Mouse (Mus musculus) lung, embryonic 14.5 days (tissue): Measurements from ENCODE around the gene Gm5726. TPM values are rescaled to one million over a fixed set of nuclear protein-coding genes. Genes with fewer than 3 reads are reported as not detected.
"Not testable (repeated sequence)": the region's sequence is repeated elsewhere in the genome, so short reads cannot be mapped to it uniquely, and the experiment has no call there.

Experiments used
- ATAC-seq: fragments of 200-750 bp; cut with Nextera tagmentation; 2 replicates; pipeline ENCODE4 v1.8.0; 2017; ENCODE audit warnings: mild to moderate bottlenecking, moderate TSS enrichment, moderate library complexity; ENCODE audit not compliant: insufficient read depth
- DNase-seq: peaks from one replicate; pipeline ENCODE4 v3.0.0-alpha.2; 2015
- H3K27ac ChIP-seq: fragments of 300-500 bp; sonication (generic); 2 replicates; pipeline ENCODE4 v1.5.1; 2014; ENCODE audit warnings: low read depth, mild to moderate bottlenecking, moderate library complexity
- H3K27me3 ChIP-seq: fragments of 300-500 bp; sonication (generic); 2 replicates; pipeline ENCODE4 v1.6.1; 2014; ENCODE audit warnings: low read length, control low read depth; ENCODE audit not compliant: insufficient read depth
- H3K36me3 ChIP-seq: fragments of 300-500 bp; sonication (generic); 2 replicates; pipeline ENCODE4 v1.6.1; 2014; ENCODE audit warnings: control low read depth; ENCODE audit not compliant: insufficient read depth
- H3K4me1 ChIP-seq: fragments of 300-500 bp; sonication (generic); 2 replicates; pipeline ENCODE4 v1.6.1; 2014; ENCODE audit warnings: antibody characterized with exemption, control low read depth; ENCODE audit not compliant: insufficient read depth
- H3K4me2 ChIP-seq: fragments of 300-500 bp; sonication (generic); 2 replicates; pipeline ENCODE4 v1.6.1; 2014; ENCODE audit warnings: mild to moderate bottlenecking
- H3K4me3 ChIP-seq: fragments of 300-500 bp; sonication (generic); 2 replicates; pipeline ENCODE4 v1.5.1; 2014; ENCODE audit warnings: low read depth, low read length
- H3K9ac ChIP-seq: fragments of 300-500 bp; sonication (generic); 2 replicates; pipeline ENCODE4 v1.6.1; 2014
- H3K9me3 ChIP-seq: fragments of 300-500 bp; sonication (generic); 2 replicates; pipeline ENCODE4 v1.6.1; 2016; ENCODE audit warnings: low read depth, low read length, control low read depth
- WGBS: fragments of 180-500 bp; shearing (Covaris S2); extraction: QIAGEN DNeasy Blood & Tissue Kit; methylation state at CpG from one replicate; pipeline ENCODE4 v1.1.7; 2014; 5-methylcytosine and 5-hydroxymethylcytosine counted together
- polyA plus RNA-seq: library from polyadenylated mRNA; unstranded; fragments of >200 nt; fragmentation: Nextera tagmentation; extraction: Ambion mirVana; gene quantifications from 2 replicates; pipeline ENCODE4 v1.2.1, GENCODE M21; 2014

Gm5726 gene
- polyA plus RNA-seq = not detected in 2 replicates

DNA sequence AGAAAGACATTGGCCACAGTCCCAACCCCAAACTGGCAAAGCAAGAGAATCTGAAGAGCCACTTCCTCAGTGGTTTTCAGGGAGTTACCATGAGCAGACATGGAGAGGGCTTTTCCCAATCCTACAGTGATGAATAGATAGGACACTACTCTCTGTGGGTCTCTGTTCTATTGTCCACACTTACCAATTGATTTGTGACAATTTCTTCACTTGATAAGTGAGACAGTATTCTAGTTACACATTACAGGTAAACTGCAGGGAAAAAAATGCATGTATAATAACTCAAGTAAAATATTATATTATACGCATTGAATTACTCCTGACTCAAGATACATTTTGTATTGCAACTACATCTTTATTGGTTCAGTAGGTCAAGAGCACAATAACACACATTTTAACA lies at the start of gene Gm5726:
Gene Gm5726 (minus strand): TSS at position 101 of the 400 bp plus-strand sequence.
- H3K36me3 ChIP-seq, H3K4me2 ChIP-seq, H3K4me3 ChIP-seq, H3K27me3 ChIP-seq, ATAC-seq, H3K4me1 ChIP-seq, H3K9ac ChIP-seq, H3K9me3 ChIP-seq, DNase-seq, H3K27ac ChIP-seq: not testable (repeated sequence)
- WGBS = no CpG with 5 or more reads among the region's 1 CpGs

- H3K27me3 ChIP-seq, H3K4me2 ChIP-seq, DNase-seq, ATAC-seq, H3K9me3 ChIP-seq, H3K4me1 ChIP-seq, H3K27ac ChIP-seq, H3K36me3 ChIP-seq, H3K9ac ChIP-seq, H3K4me3 ChIP-seq: not testable (repeated sequence)
- no CpG with 5 or more reads among the region's 3 CpGs for WGBS
Measured at GRCm38 (mm10) chr7:20576141-20576540, 30.6 kb upstream of the Gm5726 start, which contains the start of gene Gm4141. Gm4141 (minus strand) TSS chr7:20576241.

DNA sequence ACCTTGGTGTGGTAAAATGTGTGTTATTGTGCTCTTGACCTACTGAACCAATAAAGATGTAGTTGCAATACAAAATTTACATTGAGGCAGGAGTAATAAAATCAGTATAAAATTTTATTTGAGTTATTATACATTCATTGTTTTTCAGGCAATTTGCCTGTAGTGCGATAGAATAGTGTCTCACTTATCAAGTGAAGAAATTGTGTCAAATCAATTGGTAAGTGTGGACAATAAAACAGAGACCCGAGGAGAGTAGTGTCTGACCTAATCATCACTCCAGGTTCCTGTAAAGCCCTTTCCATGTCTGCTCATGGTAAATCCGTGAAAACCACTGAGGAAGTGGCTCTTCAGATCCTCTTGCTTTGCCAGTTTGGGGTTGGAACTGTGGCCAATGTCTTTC lies 12.0 kb downstream of the Gm5726 start, which contains the start of gene Vmn1r104:
Gene Vmn1r104 (plus strand): TSS at position 301 of the 400 bp plus-strand sequence.
- no CpG with 5 or more reads among the region's 3 CpGs for WGBS
- not testable (repeated sequence) for H3K27ac ChIP-seq, H3K4me3 ChIP-seq, H3K9ac ChIP-seq, H3K27me3 ChIP-seq, H3K9me3 ChIP-seq, H3K36me3 ChIP-seq, H3K4me2 ChIP-seq, DNase-seq, H3K4me1 ChIP-seq, ATAC-seq

DNA sequence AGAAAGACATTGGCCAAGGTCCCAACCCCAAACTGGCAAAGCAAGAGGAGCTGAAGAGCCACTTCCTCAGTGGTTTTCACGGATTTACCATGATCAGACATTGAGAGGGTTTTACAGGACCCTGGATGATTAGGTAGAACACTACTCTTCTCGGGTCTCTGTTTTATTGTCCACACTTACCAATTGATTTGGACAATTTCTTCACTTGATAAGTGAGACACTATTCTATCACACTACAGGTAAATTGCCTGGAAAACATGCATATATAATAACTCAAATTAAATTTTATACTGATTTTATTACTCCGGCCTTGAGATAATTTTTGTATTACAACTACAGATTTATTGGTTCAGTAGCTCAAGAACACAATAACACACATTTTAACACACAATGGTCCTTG lies 35.1 kb downstream of the Gm5726 start, which contains the start of gene Vmn1r103:
Gene Vmn1r103 (minus strand): TSS at position 101 of the 400 bp plus-strand sequence.
- H3K27ac ChIP-seq, H3K4me2 ChIP-seq, H3K27me3 ChIP-seq, H3K4me3 ChIP-seq, H3K36me3 ChIP-seq, H3K9ac ChIP-seq, H3K9me3 ChIP-seq, DNase-seq, ATAC-seq, H3K4me1 ChIP-seq: not testable (repeated sequence)
- no CpG with 5 or more reads among the region's 3 CpGs for WGBS

Other genes starting within 250 kb of the Gm5726 start
- gene Gm4133, start 211.7 kb downstream of the Gm5726 start, polyA plus RNA-seq = not detected in 2 replicates
- gene Gm5728, start 170.3 kb downstream of the Gm5726 start, polyA plus RNA-seq = not detected in 2 replicates
- gene Vmn1r100, start 127.8 kb downstream of the Gm5726 start, polyA plus RNA-seq = not detected in 2 replicates
- gene Vmn1r101, start 103.2 kb downstream of the Gm5726 start, polyA plus RNA-seq = not detected in 2 replicates
- not detected in 2 replicates for gene Gm10670, start 70.8 kb downstream of the Gm5726 start, polyA plus RNA-seq
- not detected in 2 replicates for gene Vmn1r103, start 35.2 kb downstream of the Gm5726 start, polyA plus RNA-seq
- not detected in 2 replicates for gene Vmn1r104, start 11.9 kb downstream of the Gm5726 start, polyA plus RNA-seq
- gene Gm4141, start 30.5 kb upstream of the Gm5726 start, polyA plus RNA-seq = not detected in 2 replicates
- not detected in 2 replicates for gene Gm4513, start 53.3 kb upstream of the Gm5726 start, polyA plus RNA-seq
- gene Vmn1r107, start 123.2 kb upstream of the Gm5726 start, polyA plus RNA-seq = not detected in 2 replicates
- not detected in 2 replicates for gene Vmn1r111, start 157.5 kb upstream of the Gm5726 start, polyA plus RNA-seq
- gene Gm10668, start 184.9 kb upstream of the Gm5726 start, polyA plus RNA-seq = not detected in 2 replicates
- gene Vmn1r112, start 225.4 kb upstream of the Gm5726 start, polyA plus RNA-seq = not detected in 2 replicates
- not detected in 2 replicates for gene Vmn1r113, start 241.5 kb upstream of the Gm5726 start, polyA plus RNA-seq